Mouse (Mus musculus) layer of hippocampus, postnatal 14 days (tissue): ENCODE data around the gene Muc4. TPM values are rescaled to one million over a fixed set of nuclear protein-coding genes. Genes with fewer than 3 reads are reported as not detected.

Source experiments
- DNase-seq, 2 experiments: peaks; one replicate each; pipeline ENCODE4 v3.0.0; 2021 to 2022; ENCODE audit warnings: low spot score in 2 of 2, mixed read lengths in 1 of 2
- total RNA-seq, 2 experiments: library from RNA; stranded (reverse); gene quantifications; 2 replicates each; pipeline ENCODE4 v1.2.3; 2021

The Muc4 gene
- total RNA-seq, 2 experiments from 2014 or later = not detected

GRCm38 (mm10) chr16:32724259-32724658 is 11.4 kb upstream of the Muc4 start:
- DNase-seq = no peak

GRCm38 (mm10) chr16:32726501-32726900 is 9.2 kb upstream of the Muc4 start:
- DNase-seq = no peak

- DNase-seq = no peak
Measured at GRCm38 (mm10) chr16:32728240-32728639, 7.4 kb upstream of the Muc4 start.

GRCm38 (mm10) chr16:32728730-32729129 is 7.0 kb upstream of the Muc4 start:
- no peak for DNase-seq

- no peak for DNase-seq
Measured at GRCm38 (mm10) chr16:32733213-32733612, 2.5 kb upstream of the Muc4 start.

- no peak for DNase-seq
Measured at GRCm38 (mm10) chr16:32736022-32736421, 336 bp downstream of the Muc4 start.

- no peak for DNase-seq
Measured at GRCm38 (mm10) chr16:32740003-32740663, 4.4 kb downstream of the Muc4 start.

GRCm38 (mm10) chr16:32741366-32741765 is 5.7 kb downstream of the Muc4 start:
- no peak for DNase-seq

- DNase-seq = no peak
Measured at GRCm38 (mm10) chr16:32742712-32743111, 7.0 kb downstream of the Muc4 start.

- DNase-seq = no peak
Measured at GRCm38 (mm10) chr16:32745852-32746251, 10.2 kb downstream of the Muc4 start.

GRCm38 (mm10) chr16:32750242-32751127 is 14.8 kb downstream of the Muc4 start:
- no peak for DNase-seq

GRCm38 (mm10) chr16:32764550-32764949 is 28.9 kb downstream of the Muc4 start:
- DNase-seq = no peak

- DNase-seq = no peak
Measured at GRCm38 (mm10) chr16:32764961-32765360, 29.3 kb downstream of the Muc4 start.

- no peak for DNase-seq
Measured at GRCm38 (mm10) chr16:32766904-32767303, 31.2 kb downstream of the Muc4 start.

GRCm38 (mm10) chr16:32776676-32777075 is 41.0 kb downstream of the Muc4 start:
- no peak for DNase-seq

GRCm38 (mm10) chr16:32778956-32779355 is 43.3 kb downstream of the Muc4 start:
- no peak for DNase-seq

- no peak for DNase-seq
Measured at GRCm38 (mm10) chr16:32783324-32784062, 47.8 kb downstream of the Muc4 start.

GRCm38 (mm10) chr16:32784840-32785239 is 49.2 kb downstream of the Muc4 start:
- peak in 1 of 2 experiments; percentile 21 for DNase-seq

- no peak for DNase-seq
Measured at GRCm38 (mm10) chr16:32790056-32790455, 54.4 kb downstream of the Muc4 start.

- DNase-seq = no peak
Measured at GRCm38 (mm10) chr16:32795177-32795576, 59.5 kb downstream of the Muc4 start.

- DNase-seq = no peak
Measured at GRCm38 (mm10) chr16:32796676-32797425, 61.2 kb downstream of the Muc4 start.
